Mouse (Mus musculus) forebrain, embryonic 10.5 days (tissue): ENCODE measurements around the gene Plekha6. TPM values are rescaled to one million over a fixed set of nuclear protein-coding genes. Genes with fewer than 3 reads are reported as not detected.

Source experiments
- DNase-seq: peaks from one replicate; pipeline ENCODE4 v3.0.0-alpha.2; 2017; ENCODE audit warnings: low spot score; ENCODE audit errors: extremely low spot score
- H3K27ac ChIP-seq: fragments of 300-500 bp; sonication (generic); 2 replicates; pipeline ENCODE4 v1.5.1; 2016; ENCODE audit warnings: mild to moderate bottlenecking
- H3K27me3 ChIP-seq: fragments of 300-500 bp; sonication (generic); 2 replicates; pipeline ENCODE4 v1.6.1; 2016; ENCODE audit warnings: mild to moderate bottlenecking; ENCODE audit not compliant: poor library complexity, severe bottlenecking
- H3K36me3 ChIP-seq: fragments of 300-500 bp; sonication (generic); replicated peaks from 2 replicates; pipeline ENCODE4 v1.6.1; 2016; ENCODE audit warnings: mild to moderate bottlenecking, moderate library complexity
- H3K4me1 ChIP-seq: fragments of 300-500 bp; sonication (generic); 2 replicates; pipeline ENCODE4 v1.6.1; 2016
- H3K4me3 ChIP-seq: fragments of 300-500 bp; sonication (generic); 2 replicates; pipeline ENCODE4 v1.5.1; 2016; ENCODE audit warnings: mild to moderate bottlenecking, moderate library complexity
- H3K9me3 ChIP-seq: fragments of 300-500 bp; sonication (generic); 2 replicates; pipeline ENCODE4 v1.6.1; 2016; ENCODE audit warnings: mild to moderate bottlenecking, moderate library complexity
- WGBS: fragments of 180-500 bp; shearing (Covaris S2); methylation state at CpG from one replicate; pipeline ENCODE4 v1.1.7; 2016; 5-methylcytosine and 5-hydroxymethylcytosine counted together
- polyA plus RNA-seq: library from polyadenylated mRNA; unstranded; fragments of >200 nt; fragmentation: Nextera tagmentation; extraction: Ambion mirVana; gene quantifications from 2 replicates; pipeline ENCODE4 v1.2.1, GENCODE M21; 2016

The Plekha6 gene
- polyA plus RNA-seq, 1 experiment from 2014 or later, result 9.9 TPM

- Histone ChIP-seq H3K27ac (peak overlapping the region; percentile 26; the same call in 1 of the 2 replicates), H3K4me3 (no peak overlapping the region), H3K4me1 (peaks cover 51% of the 10 kb centered on the region), H3K27me3 (peaks cover 10% of the 10 kb centered on the region), H3K9me3 (no peaks in the 10 kb centered on the region), H3K36me3 (peaks cover 43% of the 10 kb centered on the region)
- DNase-seq, result no peak
- WGBS, result 70% methylated on average over 6 of the region's 6 CpGs
Observed at GRCm38 (mm10) chr1:133258694-133259093, 94.7 kb downstream of the Plekha6 start.

- no peak overlapping the region for H3K27ac ChIP-seq
- 91% methylated on average over 6 of the region's 6 CpGs for WGBS
- H3K4me3 ChIP-seq, result no peak overlapping the region
- 0 out of 2 replicates have a peak, but pooled peaks cover 3% of the 10 kb centered on the region for H3K27me3 ChIP-seq
- peaks cover 26% of the 10 kb centered on the region for H3K4me1 ChIP-seq
- H3K36me3 ChIP-seq, result peaks cover 73% of the 10 kb centered on the region
- no peaks in the 10 kb centered on the region for H3K9me3 ChIP-seq
- DNase-seq, result no peak
Observed at GRCm38 (mm10) chr1:133262628-133263027, 98.6 kb downstream of the Plekha6 start.

- H3K4me3 ChIP-seq, result no peak overlapping the region
- WGBS, result 90% methylated on average over 7 of the region's 7 CpGs
- peaks cover 28% of the 10 kb centered on the region for H3K4me1 ChIP-seq
- H3K27ac ChIP-seq, result no peak overlapping the region
- H3K27me3 ChIP-seq, result 0 out of 2 replicates have a peak, but pooled peaks cover 3% of the 10 kb centered on the region
- no peaks in the 10 kb centered on the region for H3K9me3 ChIP-seq
- H3K36me3 ChIP-seq, result peaks cover 73% of the 10 kb centered on the region
- no peak for DNase-seq
Observed at GRCm38 (mm10) chr1:133263134-133263533, 99.1 kb downstream of the Plekha6 start.

- Histone ChIP-seq H3K27me3 (0 out of 2 replicates have a peak, but pooled peaks cover 3% of the 10 kb centered on the region), H3K36me3 (peaks cover 77% of the 10 kb centered on the region), H3K9me3 (no peaks in the 10 kb centered on the region), H3K4me3 (no peak overlapping the region), H3K27ac (no peak overlapping the region), H3K4me1 (peaks cover 29% of the 10 kb centered on the region)
- 86% methylated on average over 12 of the region's 12 CpGs for WGBS
- DNase-seq, result no peak
Observed at GRCm38 (mm10) chr1:133264367-133264766, 100.4 kb downstream of the Plekha6 start.

GRCm38 (mm10) chr1:133265114-133265766 lies 101.2 kb downstream of the Plekha6 start:
- WGBS, result 72% methylated on average over 11 of the region's 11 CpGs
- no peaks in the 10 kb centered on the region for H3K9me3 ChIP-seq
- H3K27ac ChIP-seq, result no peak overlapping the region
- H3K36me3 ChIP-seq, result peaks cover 77% of the 10 kb centered on the region
- H3K4me3 ChIP-seq, result no peak overlapping the region
- H3K27me3 ChIP-seq, result 0 out of 2 replicates have a peak, but pooled peaks cover 3% of the 10 kb centered on the region
- peaks cover 37% of the 10 kb centered on the region for H3K4me1 ChIP-seq
- no peak for DNase-seq

- no peak overlapping the region for H3K4me3 ChIP-seq
- peak overlapping the region; percentile 81 for H3K27ac ChIP-seq
- DNase-seq, result no peak
- peaks cover 75% of the 10 kb centered on the region for H3K36me3 ChIP-seq
- 65% methylated on average over 3 of the region's 3 CpGs for WGBS
- H3K27me3 ChIP-seq, result 0 out of 2 replicates have a peak, but pooled peaks cover 3% of the 10 kb centered on the region
- no peaks in the 10 kb centered on the region for H3K9me3 ChIP-seq
- peaks cover 38% of the 10 kb centered on the region for H3K4me1 ChIP-seq
Observed at GRCm38 (mm10) chr1:133267094-133267493, 103.1 kb downstream of the Plekha6 start.

GRCm38 (mm10) chr1:133267813-133268492 lies 103.9 kb downstream of the Plekha6 start:
- no peak for DNase-seq
- 19% methylated on average over 10 of the region's 10 CpGs for WGBS

GRCm38 (mm10) chr1:133268503-133268902 lies 104.5 kb downstream of the Plekha6 start:
- H3K9me3 ChIP-seq, result no peaks in the 10 kb centered on the region
- 60% methylated on average over 3 of the region's 3 CpGs for WGBS
- H3K27me3 ChIP-seq, result 0 out of 2 replicates have a peak, but pooled peaks cover 3% of the 10 kb centered on the region
- peaks cover 38% of the 10 kb centered on the region for H3K4me1 ChIP-seq
- H3K27ac ChIP-seq, result peak overlapping the region; percentile 81
- DNase-seq, result no peak
- no peak overlapping the region for H3K4me3 ChIP-seq
- H3K36me3 ChIP-seq, result peaks cover 75% of the 10 kb centered on the region

More at GRCm38 (mm10) chr1:133267813-133268492, 103.9 kb downstream of the Plekha6 start:
- Histone ChIP-seq H3K9me3 (no peaks in the 10 kb centered on the region), H3K27ac (peak overlapping the region; percentile 81), H3K4me1 (peaks cover 38% of the 10 kb centered on the region), H3K4me3 (no peak overlapping the region), H3K27me3 (0 out of 2 replicates have a peak, but pooled peaks cover 3% of the 10 kb centered on the region), H3K36me3 (peaks cover 75% of the 10 kb centered on the region)

- Histone ChIP-seq H3K4me3 (no peak overlapping the region), H3K27ac (0 out of 2 replicates have a peak overlapping the region, but pooled peaks have one; percentile 35), H3K36me3 (peaks cover 76% of the 10 kb centered on the region), H3K4me1 (peaks cover 38% of the 10 kb centered on the region), H3K27me3 (0 out of 2 replicates have a peak, but pooled peaks cover 5% of the 10 kb centered on the region), H3K9me3 (no peaks in the 10 kb centered on the region)
- 78% methylated on average over 6 of the region's 6 CpGs for WGBS
- no peak for DNase-seq
Observed at GRCm38 (mm10) chr1:133270336-133270735, 106.3 kb downstream of the Plekha6 start.

GRCm38 (mm10) chr1:133274163-133274562 lies 110.2 kb downstream of the Plekha6 start:
- 95% methylated on average over 19 of the region's 19 CpGs for WGBS
- Histone ChIP-seq H3K27ac (peak overlapping the region; percentile 40; the same call in 1 of the 2 replicates), H3K4me3 (no peak overlapping the region), H3K27me3 (0 out of 2 replicates have a peak, but pooled peaks cover 5% of the 10 kb centered on the region), H3K36me3 (peaks cover 84% of the 10 kb centered on the region), H3K4me1 (peaks cover 21% of the 10 kb centered on the region), H3K9me3 (no peaks in the 10 kb centered on the region)
- no peak for DNase-seq

GRCm38 (mm10) chr1:133276983-133277382 lies 113.0 kb downstream of the Plekha6 start:
- 83% methylated on average over 5 of the region's 5 CpGs for WGBS
- Histone ChIP-seq H3K4me3 (no peak overlapping the region), H3K9me3 (no peaks in the 10 kb centered on the region), H3K27me3 (0 out of 2 replicates have a peak, but pooled peaks cover 5% of the 10 kb centered on the region), H3K36me3 (peaks cover 83% of the 10 kb centered on the region), H3K27ac (no peak overlapping the region), H3K4me1 (peaks cover 14% of the 10 kb centered on the region)
- DNase-seq, result no peak

- peaks cover 76% of the 10 kb centered on the region for H3K36me3 ChIP-seq
- WGBS, result 85% methylated on average over 6 of the region's 6 CpGs
Observed at GRCm38 (mm10) chr1:133278539-133278938, 114.5 kb downstream of the Plekha6 start.

More at GRCm38 (mm10) chr1:133278539-133278938, 114.5 kb downstream of the Plekha6 start:
- Histone ChIP-seq H3K27me3 (0 out of 2 replicates have a peak, but pooled peaks cover 5% of the 10 kb centered on the region), H3K27ac (peak overlapping the region; percentile 40; the same call in 1 of the 2 replicates), H3K4me1 (peaks cover 14% of the 10 kb centered on the region), H3K4me3 (no peak overlapping the region), H3K9me3 (no peaks in the 10 kb centered on the region)
- no peak for DNase-seq
